Mouse (Mus musculus): Measurements from ENCODE around the gene A930017K11Rik.

- TF ChIP-seq CTCF (IDR thresholded peaks at IDR 0.05): no peak
- TF ChIP-seq EP300 (IDR thresholded peaks at IDR 0.05; ENCODE audit: insufficient read depth, low read depth, low read length): no peak
These were observed 44.7 kb downstream of the A930017K11Rik start for GRCm38 (mm10) chr17:25907640-25908039.

Data from heart, adult 2 months (tissue).